Mouse (Mus musculus): ENCODE data around the gene Asap3.

DNA sequence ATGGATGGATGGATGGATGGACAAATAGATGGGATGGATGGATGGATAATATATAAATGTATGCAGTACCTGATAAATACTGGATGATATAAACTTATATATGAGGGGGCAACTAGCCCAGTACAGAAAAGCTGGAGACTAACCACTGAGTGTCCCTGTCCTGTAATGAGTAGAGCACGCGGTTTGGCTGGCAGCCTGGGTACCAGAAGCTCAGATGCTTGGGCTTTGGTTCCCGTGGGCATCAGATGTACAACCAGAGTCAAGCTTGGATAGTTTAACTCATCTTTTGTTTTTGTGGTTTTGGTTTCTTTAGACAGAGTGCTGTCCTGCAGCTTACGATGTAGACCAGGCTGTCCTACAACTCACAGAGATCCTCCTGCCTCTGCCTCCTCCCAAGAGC lies 57.4 kb downstream of the Asap3 start:
- TF ChIP-seq CTCF (IDR thresholded peaks at IDR 0.05; ENCODE audit: low read depth), result no peak
- no peak for TF ChIP-seq EP300 (IDR thresholded peaks at IDR 0.05; ENCODE audit: low read depth)

Measured in liver, postnatal 0 days (tissue).